Mouse (Mus musculus) myocyte (in vitro differentiated cells): Measurements from ENCODE around the gene Ccdc159.

Source experiments
- POLR2A ChIP-seq: IDR thresholded peaks from one replicate; pipeline ENCODE4 v1.6.1; 2011; ENCODE audit warnings: low read depth, mild to moderate bottlenecking, control low read depth, moderate library complexity; ENCODE audit not compliant: insufficient read length
- POLR2AphosphoS2 ChIP-seq: IDR thresholded peaks from one replicate; pipeline ENCODE4 v1.6.1; 2011; ENCODE audit warnings: low read depth, control low read depth; ENCODE audit not compliant: insufficient read length

DNA sequence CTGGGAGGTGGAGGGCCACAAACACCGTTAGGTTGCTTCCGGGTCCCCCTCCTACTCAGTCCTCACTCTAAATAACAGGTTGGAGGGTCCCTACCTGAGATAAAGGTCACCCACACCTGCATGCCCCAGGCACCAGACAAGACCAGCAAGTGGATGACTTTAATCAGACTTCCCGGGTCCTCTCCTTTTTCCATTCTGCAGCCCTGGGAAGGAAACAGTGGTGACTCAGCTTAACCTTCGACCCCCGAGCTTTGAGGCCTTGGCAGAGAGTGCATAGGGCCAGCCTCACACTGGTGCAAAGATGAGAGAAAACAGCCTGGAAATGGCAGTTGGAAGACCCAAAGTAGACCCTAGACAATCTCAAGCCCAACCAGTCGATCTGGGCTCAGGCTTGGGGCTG, 1.1 kb upstream of the Ccdc159 start:
- TF ChIP-seq POLR2A: no peak
- no peak for TF ChIP-seq POLR2AphosphoS2
